Mouse (Mus musculus): Measurements from ENCODE around the gene Gm17455.

GRCm38 (mm10) chr10:60367904-60368303 lies 31.6 kb upstream of the Gm17455 start:
- no peak for TF ChIP-seq CTCF (IDR thresholded peaks at IDR 0.05; ENCODE audit: low read depth, low read length)
- TF ChIP-seq GATA1 (IDR thresholded peaks at IDR 0.05; ENCODE audit: borderline replicate concordance, low read length), result no peak
- TF ChIP-seq TAL1 (conservative IDR thresholded peaks at IDR 0.05; ENCODE audit: low read depth, low read length), result no peak
- TF ChIP-seq POLR2AphosphoS5 (IDR thresholded peaks at IDR 0.05; ENCODE audit: insufficient replicate concordance, low read depth, low read length), result no peak

All from G1E (cell line).